Mouse (Mus musculus) embryo, embryonic 11 days (tissue): ENCODE data around the gene Olfr356.

Experiments used
- DNase-seq: peaks from one replicate; pipeline ENCODE4 v3.0.0-alpha.2; 2015

Olfr356 gene

DNA sequence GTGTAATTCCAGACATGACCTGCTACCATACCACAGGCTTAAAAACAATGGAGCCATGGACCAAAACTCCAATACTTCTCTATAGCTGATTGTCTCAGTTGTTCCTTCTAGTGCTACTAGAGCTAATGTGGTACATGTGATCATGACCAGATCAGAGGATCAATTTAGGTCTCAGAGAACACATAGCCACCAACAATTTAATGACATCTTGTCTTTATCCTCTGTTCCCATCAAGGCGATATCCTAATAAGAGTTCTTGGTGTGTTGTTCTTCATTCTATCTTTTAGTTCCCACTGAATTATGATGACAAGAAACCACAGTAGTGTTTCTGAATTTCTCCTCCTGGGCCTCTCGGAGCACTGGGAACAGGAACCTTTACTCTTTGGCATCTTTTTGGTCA is at the start of gene Olfr356:
TSS of gene Olfr356 (plus strand) at position 301 of the 400 bp plus-strand sequence.
- no peak for DNase-seq

GRCm38 (mm10) chr2:36892836-36893235 is 44.1 kb upstream of the Olfr356 start, which contains the start of gene Olfr353:
Gene Olfr353 (minus strand): TSS chr2:36892936.
- no peak for DNase-seq

DNA sequence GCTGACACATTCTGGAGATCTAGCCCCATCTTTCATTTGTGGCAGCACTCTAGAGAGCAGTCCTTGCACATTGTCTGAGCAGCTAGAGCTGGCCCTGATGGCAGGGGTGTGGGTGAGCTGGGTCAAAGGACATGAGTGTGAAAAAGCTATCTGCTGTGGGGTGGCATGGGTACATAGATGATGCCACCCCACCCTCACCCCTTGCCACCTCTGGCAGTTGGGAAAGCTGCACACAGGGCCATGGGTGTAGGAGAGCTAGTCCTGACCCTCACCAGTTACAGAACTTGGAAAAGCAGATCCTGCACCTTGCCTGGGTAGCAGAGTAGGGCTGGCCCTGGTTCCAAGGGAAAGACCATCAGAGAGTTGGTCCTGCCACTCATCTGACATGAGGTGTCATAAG is 39.8 kb upstream of the Olfr356 start:
- no peak for DNase-seq

DNA sequence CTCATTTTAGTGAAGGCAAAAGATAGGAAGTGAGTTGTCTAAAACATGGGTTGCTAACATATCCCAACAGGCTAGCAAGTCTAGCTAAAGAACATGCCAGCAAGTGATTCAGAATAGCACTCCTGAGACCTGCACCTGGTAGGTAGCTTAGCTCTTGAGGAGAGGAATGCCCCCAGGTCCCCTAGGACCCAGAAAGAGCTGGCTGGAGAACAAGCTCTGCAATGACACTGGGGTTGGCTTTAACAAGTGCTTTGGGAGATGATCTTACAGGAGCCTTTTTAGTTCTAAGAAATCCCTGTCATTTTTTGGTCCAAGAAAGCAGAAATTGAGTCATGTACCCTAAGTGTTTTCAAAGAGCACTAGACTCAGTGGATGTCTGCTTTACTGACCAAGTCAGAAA is 31.5 kb upstream of the Olfr356 start, which contains the start of gene Olfr354:
TSS of gene Olfr354 (plus strand) at position 301 of the 400 bp plus-strand sequence.
- no peak for DNase-seq

GRCm38 (mm10) chr2:36928797-36929196 is 8.1 kb upstream of the Olfr356 start, which contains the start of gene Olfr355:
Gene Olfr355 (minus strand): TSS chr2:36928897.
- DNase-seq = no peak
